Mouse (Mus musculus) heart, postnatal 36 days (tissue): ENCODE data around the gene H2al2b. TPM values are rescaled to one million over a fixed set of nuclear protein-coding genes. Genes with fewer than 3 reads are reported as not detected.
"Not testable (repeated sequence)": the region's sequence is repeated elsewhere in the genome, so short reads cannot be mapped to it uniquely, and the experiment has no call there.

Source experiments
- DNase-seq, 2 experiments: peaks; one replicate each; pipeline ENCODE4 v3.0.0; 2021 to 2022
- intact Hi-C: fragments of 180-260 bp; cut with DNase I; formaldehyde crosslinking; loops from one replicate; pipeline ENCODE4 v1.15.1; 2025
- total RNA-seq, 2 experiments: library from RNA; stranded (reverse); gene quantifications; 2 replicates each; pipeline ENCODE4 v1.2.3; 2021

H2al2b gene
- not detected for total RNA-seq

GRCm38 (mm10) chrY:2720574-2720973 is at the start of gene H2al2b:
Gene H2al2b (minus strand): TSS chrY:2720674.
- intact Hi-C loops, DNase-seq: not testable (repeated sequence)

Other genes starting within 250 kb of the H2al2b start
- not detected for gene H2al2c, start 121.6 kb downstream of the H2al2b start, total RNA-seq
- gene Sry, start 57.0 kb downstream of the H2al2b start, total RNA-seq, result not detected
- not detected for gene Gm4064, start 75.5 kb upstream of the H2al2b start, total RNA-seq
- not detected for gene Rbmy, start 110.0 kb upstream of the H2al2b start, total RNA-seq
- not detected for gene Gm10256, start 110.0 kb upstream of the H2al2b start, total RNA-seq
- gene Gm10352, start 180.3 kb upstream of the H2al2b start, total RNA-seq, result not detected
- gene Gm29289, start 211.9 kb upstream of the H2al2b start, total RNA-seq, result not detected